Mouse (Mus musculus) forebrain, embryonic 14.5 days (tissue): Measurements from ENCODE around the gene Cdkn2c. TPM values are rescaled to one million over a fixed set of nuclear protein-coding genes. Genes with fewer than 3 reads are reported as not detected.

Experiments
- ATAC-seq: fragments of 200-750 bp; cut with Nextera tagmentation; 2 replicates; pipeline ENCODE4 v1.8.0; 2017; ENCODE audit warnings: mild to moderate bottlenecking, moderate library complexity
- DNase-seq: peaks from one replicate; pipeline ENCODE4 v3.0.0-alpha.2; 2015; ENCODE audit warnings: low spot score
- H3K27ac ChIP-seq: fragments of 300-500 bp; sonication (generic); 2 replicates; pipeline ENCODE4 v1.5.1; 2014; ENCODE audit warnings: low read depth, mild to moderate bottlenecking, control low read depth, low read length, moderate library complexity
- H3K27me3 ChIP-seq: fragments of 300-500 bp; sonication (generic); replicated peaks from 2 replicates; pipeline ENCODE4 v1.6.1; 2014; ENCODE audit warnings: low read length, control low read depth, mixed read lengths; ENCODE audit not compliant: control insufficient read depth, insufficient read depth
- H3K36me3 ChIP-seq: fragments of 300-500 bp; sonication (generic); 2 replicates; pipeline ENCODE4 v1.6.1; 2014; ENCODE audit warnings: low read length, control low read depth; ENCODE audit not compliant: control insufficient read depth, insufficient read depth
- H3K4me1 ChIP-seq: fragments of 300-500 bp; sonication (generic); 2 replicates; pipeline ENCODE4 v1.6.1; 2014; ENCODE audit warnings: antibody characterized with exemption, low read length, control low read depth; ENCODE audit not compliant: control insufficient read depth, insufficient read depth
- H3K4me2 ChIP-seq: fragments of 300-500 bp; sonication (generic); 2 replicates; pipeline ENCODE4 v1.6.1; 2014; ENCODE audit warnings: mild to moderate bottlenecking, control low read depth, low read length
- H3K4me3 ChIP-seq: fragments of 300-500 bp; sonication (generic); 2 replicates; pipeline ENCODE4 v1.5.1; 2014; ENCODE audit warnings: low read depth, low read length, control low read depth
- H3K9ac ChIP-seq: fragments of 300-500 bp; sonication (generic); 2 replicates; pipeline ENCODE4 v1.6.1; 2014; ENCODE audit warnings: mild to moderate bottlenecking, low read length, control low read depth, moderate library complexity
- H3K9me3 ChIP-seq: fragments of 300-500 bp; sonication (generic); replicated peaks from 2 replicates; pipeline ENCODE4 v1.6.1; 2016; ENCODE audit warnings: low read length, control low read depth, mixed read lengths; ENCODE audit not compliant: control insufficient read depth
- WGBS: fragments of 180-500 bp; shearing (Covaris S2); extraction: QIAGEN DNeasy Blood & Tissue Kit; methylation state at CpG from one replicate; pipeline ENCODE4 v1.1.7; 2014; 5-methylcytosine and 5-hydroxymethylcytosine counted together
- polyA plus RNA-seq: library from polyadenylated mRNA; unstranded; fragments of >200 nt; fragmentation: Nextera tagmentation; extraction: Ambion mirVana; gene quantifications from 2 replicates; pipeline ENCODE4 v1.2.1, GENCODE M21; 2014

The Cdkn2c gene
- polyA plus RNA-seq, 1 experiment from 2014 or later: 9.9 TPM

GRCm38 (mm10) chr4:109649331-109649730, 17.7 kb downstream of the Cdkn2c start:
- Histone ChIP-seq H3K27ac (no peak overlapping the region), H3K9ac (no peak overlapping the region), H3K4me2 (no peak overlapping the region), H3K36me3 (no peaks in the 10 kb centered on the region), H3K9me3 (no peaks in the 10 kb centered on the region), H3K4me3 (no peak overlapping the region), H3K4me1 (no peaks in the 10 kb centered on the region), H3K27me3 (peaks cover 9% of the 10 kb centered on the region; the same call in 1 of the 2 replicates)
- DNase-seq: no peak
- 82% methylated on average over 5 of the region's 5 CpGs for WGBS
- no peak for ATAC-seq

GRCm38 (mm10) chr4:109647281-109647680, 19.7 kb downstream of the Cdkn2c start:
- no peak overlapping the region for H3K9ac ChIP-seq
- peaks cover 6% of the 10 kb centered on the region; the same call in 1 of the 2 replicates for H3K27me3 ChIP-seq
- H3K36me3 ChIP-seq: no peaks in the 10 kb centered on the region
- 82% methylated on average over 4 of the region's 4 CpGs for WGBS
- no peaks in the 10 kb centered on the region for H3K4me1 ChIP-seq
- H3K27ac ChIP-seq: no peak overlapping the region
- no peaks in the 10 kb centered on the region for H3K9me3 ChIP-seq
- ATAC-seq (no peak), DNase-seq (no peak)
- H3K4me2 ChIP-seq: no peak overlapping the region
- H3K4me3 ChIP-seq: no peak overlapping the region

- Histone ChIP-seq H3K9me3 (no peaks in the 10 kb centered on the region), H3K4me2 (no peak overlapping the region), H3K4me1 (no peaks in the 10 kb centered on the region), H3K4me3 (no peak overlapping the region), H3K27me3 (no peaks in the 10 kb centered on the region), H3K36me3 (no peaks in the 10 kb centered on the region), H3K27ac (no peak overlapping the region), H3K9ac (no peak overlapping the region)
- no peak for DNase-seq
- WGBS: 78% methylated on average over 3 of the region's 3 CpGs
- ATAC-seq: no peak
Measured at GRCm38 (mm10) chr4:109641451-109641850, 25.5 kb downstream of the Cdkn2c start.

GRCm38 (mm10) chr4:109640141-109640540, 26.8 kb downstream of the Cdkn2c start:
- no peak for DNase-seq
- H3K4me1 ChIP-seq: no peaks in the 10 kb centered on the region
- H3K4me2 ChIP-seq: no peak overlapping the region
- no peaks in the 10 kb centered on the region for H3K9me3 ChIP-seq
- no peak overlapping the region for H3K9ac ChIP-seq
- 94% methylated on average over 7 of the region's 7 CpGs for WGBS
- H3K36me3 ChIP-seq: no peaks in the 10 kb centered on the region
- ATAC-seq: no peak
- no peak overlapping the region for H3K27ac ChIP-seq
- no peaks in the 10 kb centered on the region for H3K27me3 ChIP-seq
- no peak overlapping the region for H3K4me3 ChIP-seq

- H3K4me3 ChIP-seq: no peak overlapping the region
- no peaks in the 10 kb centered on the region for H3K36me3 ChIP-seq
- H3K4me2 ChIP-seq: no peak overlapping the region
- DNase-seq: no peak
- no peaks in the 10 kb centered on the region for H3K27me3 ChIP-seq
- no peak for ATAC-seq
- no peak overlapping the region for H3K27ac ChIP-seq
- no peaks in the 10 kb centered on the region for H3K9me3 ChIP-seq
- H3K9ac ChIP-seq: no peak overlapping the region
- H3K4me1 ChIP-seq: no peaks in the 10 kb centered on the region
- 92% methylated on average over 9 of the region's 9 CpGs for WGBS
Measured at GRCm38 (mm10) chr4:109639356-109639755, 27.6 kb downstream of the Cdkn2c start.

- no peaks in the 10 kb centered on the region for H3K27me3 ChIP-seq
- no peak overlapping the region for H3K4me3 ChIP-seq
- no peak overlapping the region for H3K4me2 ChIP-seq
- no peak overlapping the region for H3K9ac ChIP-seq
- no peak for ATAC-seq
- no peak overlapping the region for H3K27ac ChIP-seq
- H3K9me3 ChIP-seq: no peaks in the 10 kb centered on the region
- no peak for DNase-seq
- WGBS: 92% methylated on average over 2 of the region's 2 CpGs
- H3K36me3 ChIP-seq: no peaks in the 10 kb centered on the region
- H3K4me1 ChIP-seq: no peaks in the 10 kb centered on the region
Measured at GRCm38 (mm10) chr4:109634971-109635370, 32.0 kb downstream of the Cdkn2c start.

GRCm38 (mm10) chr4:109631029-109631428, 36.0 kb downstream of the Cdkn2c start:
- no peak overlapping the region for H3K4me3 ChIP-seq
- DNase-seq (no peak), ATAC-seq (no peak)
- 86% methylated on average over 4 of the region's 4 CpGs for WGBS
- no peaks in the 10 kb centered on the region for H3K36me3 ChIP-seq
- no peaks in the 10 kb centered on the region for H3K27me3 ChIP-seq
- no peak overlapping the region for H3K9ac ChIP-seq
- H3K27ac ChIP-seq: no peak overlapping the region
- no peaks in the 10 kb centered on the region for H3K9me3 ChIP-seq
- H3K4me1 ChIP-seq: no peaks in the 10 kb centered on the region
- H3K4me2 ChIP-seq: no peak overlapping the region

- Histone ChIP-seq H3K36me3 (no peaks in the 10 kb centered on the region), H3K27ac (no peak overlapping the region), H3K9ac (no peak overlapping the region), H3K27me3 (no peaks in the 10 kb centered on the region), H3K9me3 (no peaks in the 10 kb centered on the region), H3K4me3 (no peak overlapping the region), H3K4me1 (no peaks in the 10 kb centered on the region), H3K4me2 (no peak overlapping the region)
- 76% methylated on average over 2 of the region's 2 CpGs for WGBS
- ATAC-seq: no peak
- no peak for DNase-seq
Measured at GRCm38 (mm10) chr4:109630215-109630614, 36.8 kb downstream of the Cdkn2c start.

- ATAC-seq (no peak), DNase-seq (no peak)
- no peaks in the 10 kb centered on the region for H3K9me3 ChIP-seq
- H3K27me3 ChIP-seq: no peaks in the 10 kb centered on the region
- H3K4me2 ChIP-seq: no peak overlapping the region
- no peaks in the 10 kb centered on the region for H3K4me1 ChIP-seq
- H3K9ac ChIP-seq: no peak overlapping the region
- no peaks in the 10 kb centered on the region for H3K36me3 ChIP-seq
- H3K4me3 ChIP-seq: no peak overlapping the region
- 76% methylated on average over 4 of the region's 4 CpGs for WGBS
- H3K27ac ChIP-seq: no peak overlapping the region
Measured at GRCm38 (mm10) chr4:109612596-109612995, 54.4 kb downstream of the Cdkn2c start.
